Mouse (Mus musculus) macrophage (primary cell): ENCODE data around the gene Idnk. TPM values are rescaled to one million over a fixed set of nuclear protein-coding genes. Genes with fewer than 3 reads are reported as not detected.

Experiments
- H3K27ac ChIP-seq: fragments of 350-480 bp; formaldehyde crosslinking; 2 replicates; pipeline ENCODE4 v1.9.0; 2021
- H3K36me3 ChIP-seq: fragments of 350-480 bp; formaldehyde crosslinking; 2 replicates; pipeline ENCODE4 v1.9.0; 2021; ENCODE audit errors: inconsistent target
- H3K4me3 ChIP-seq: fragments of 350-480 bp; formaldehyde crosslinking; 2 replicates; pipeline ENCODE4 v1.9.0; 2021; ENCODE audit errors: inconsistent target
- H3K79me2 ChIP-seq: fragments of 350-480 bp; formaldehyde crosslinking; 2 replicates; pipeline ENCODE4 v1.9.0; 2021; ENCODE audit errors: inconsistent target
- WGBS: methylation state at CpG from one replicate; pipeline ENCODE4 v1.1.7; 2026; ENCODE audit warnings: inconsistent platforms; ENCODE audit not compliant: missing documents; 5-methylcytosine and 5-hydroxymethylcytosine counted together
- polyA plus RNA-seq: library from polyadenylated mRNA; stranded (reverse); fragments of 250-400 nt; gene quantifications from 3 replicates; pipeline ENCODE4 v1.2.4, GENCODE M21; 2018; ENCODE audit warnings: inconsistent platforms

Gene Idnk
- polyA plus RNA-seq, 1 experiment from 2014 or later = 22.2 TPM

DNA sequence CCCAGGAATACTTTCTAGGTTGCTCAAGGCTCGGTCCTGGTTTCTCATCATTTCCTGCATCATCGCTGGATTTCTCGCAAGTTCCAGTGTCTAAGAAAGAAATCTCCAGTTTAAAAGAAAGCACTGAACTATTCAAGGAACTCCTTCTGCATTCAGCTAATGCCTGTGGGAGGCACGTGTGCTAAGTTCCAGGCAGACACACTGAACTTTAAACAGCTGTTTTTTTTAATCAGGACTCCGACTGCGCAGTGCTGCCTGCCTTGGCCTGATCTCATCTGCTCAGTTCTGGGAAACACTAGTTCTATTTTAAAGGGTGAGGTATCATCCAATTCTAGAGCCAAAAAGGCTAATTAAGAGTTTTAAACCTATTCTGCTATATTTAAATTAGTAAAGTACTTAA lies 34.7 kb downstream of the Idnk start:
- H3K79me2 ChIP-seq = peaks cover 26% of the 10 kb centered on the region; the same call in 1 of the 2 replicates
- H3K27ac ChIP-seq = no peak overlapping the region
- peaks cover 56% of the 10 kb centered on the region for H3K36me3 ChIP-seq
- 94% methylated on average over 6 of the region's 6 CpGs for WGBS
- H3K4me3 ChIP-seq = no peak overlapping the region

DNA sequence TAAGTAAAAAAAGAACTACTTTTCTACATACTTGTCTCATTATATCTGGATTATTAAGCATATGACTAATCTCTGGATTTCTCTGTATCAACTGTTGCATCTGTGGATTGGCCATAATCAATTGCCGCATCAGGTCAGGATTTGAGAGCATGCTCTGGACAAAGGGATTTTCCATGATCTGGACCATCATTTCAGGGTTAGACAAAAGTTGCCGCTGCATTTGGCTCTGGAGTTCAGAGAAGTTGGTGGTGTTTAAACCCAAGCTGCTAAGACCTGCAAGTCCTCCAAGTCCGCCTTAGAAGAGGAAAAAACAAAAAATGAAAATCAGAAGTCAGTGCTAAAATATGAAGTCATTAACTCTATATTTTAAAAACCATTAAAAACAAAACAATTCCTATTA lies 35.8 kb downstream of the Idnk start:
- WGBS = 94% methylated on average over 3 of the region's 3 CpGs
- H3K4me3 ChIP-seq = no peak overlapping the region
- H3K27ac ChIP-seq = no peak overlapping the region
- peaks cover 26% of the 10 kb centered on the region for H3K79me2 ChIP-seq
- H3K36me3 ChIP-seq = peaks cover 59% of the 10 kb centered on the region

DNA sequence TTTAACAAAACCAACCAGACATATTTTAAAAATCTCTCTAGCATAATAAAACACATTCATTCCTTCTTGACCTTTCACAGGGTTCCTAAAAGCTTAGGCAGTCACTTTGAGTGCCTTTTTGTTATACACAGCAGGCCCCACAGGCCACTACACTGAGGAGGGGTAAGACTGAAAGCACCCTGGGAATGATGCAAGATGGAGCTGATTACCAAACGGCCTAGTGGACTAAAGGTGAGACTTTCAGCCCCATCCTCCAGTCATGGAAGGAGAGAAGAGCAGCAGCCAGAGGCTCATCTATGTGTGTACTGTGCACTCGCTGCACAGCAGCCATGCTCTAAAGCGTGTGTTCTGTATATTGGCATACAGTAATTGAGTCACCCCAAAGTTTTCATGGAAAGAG lies 37.5 kb downstream of the Idnk start:
- Histone ChIP-seq H3K4me3 (no peak overlapping the region), H3K79me2 (peaks cover 42% of the 10 kb centered on the region), H3K27ac (no peak overlapping the region), H3K36me3 (peaks cover 53% of the 10 kb centered on the region)
- 100% methylated on average over 3 of the region's 3 CpGs for WGBS

DNA sequence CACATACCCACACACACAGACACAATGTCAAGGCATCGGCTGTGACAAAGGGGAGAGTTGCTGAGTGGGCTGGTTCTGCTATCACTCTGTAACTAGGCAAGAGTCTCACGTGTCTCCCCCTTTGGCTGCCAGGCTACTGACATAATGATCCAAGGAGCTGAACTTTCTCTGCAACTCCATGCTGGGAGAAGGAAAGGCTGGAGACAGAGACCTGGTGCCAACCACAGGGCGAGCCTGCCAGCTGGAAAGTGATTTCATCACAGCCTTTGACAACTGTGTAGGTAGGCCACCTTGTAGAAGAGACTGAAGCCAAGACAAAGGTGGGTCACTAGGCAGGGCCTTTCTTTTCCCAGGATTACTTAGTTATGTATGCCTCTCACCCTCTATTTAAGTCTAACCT lies 39.8 kb downstream of the Idnk start:
- H3K27ac ChIP-seq = no peak overlapping the region
- 91% methylated on average over 3 of the region's 3 CpGs for WGBS
- no peak overlapping the region for H3K4me3 ChIP-seq
- H3K79me2 ChIP-seq = peaks cover 65% of the 10 kb centered on the region
- peaks cover 33% of the 10 kb centered on the region for H3K36me3 ChIP-seq

DNA sequence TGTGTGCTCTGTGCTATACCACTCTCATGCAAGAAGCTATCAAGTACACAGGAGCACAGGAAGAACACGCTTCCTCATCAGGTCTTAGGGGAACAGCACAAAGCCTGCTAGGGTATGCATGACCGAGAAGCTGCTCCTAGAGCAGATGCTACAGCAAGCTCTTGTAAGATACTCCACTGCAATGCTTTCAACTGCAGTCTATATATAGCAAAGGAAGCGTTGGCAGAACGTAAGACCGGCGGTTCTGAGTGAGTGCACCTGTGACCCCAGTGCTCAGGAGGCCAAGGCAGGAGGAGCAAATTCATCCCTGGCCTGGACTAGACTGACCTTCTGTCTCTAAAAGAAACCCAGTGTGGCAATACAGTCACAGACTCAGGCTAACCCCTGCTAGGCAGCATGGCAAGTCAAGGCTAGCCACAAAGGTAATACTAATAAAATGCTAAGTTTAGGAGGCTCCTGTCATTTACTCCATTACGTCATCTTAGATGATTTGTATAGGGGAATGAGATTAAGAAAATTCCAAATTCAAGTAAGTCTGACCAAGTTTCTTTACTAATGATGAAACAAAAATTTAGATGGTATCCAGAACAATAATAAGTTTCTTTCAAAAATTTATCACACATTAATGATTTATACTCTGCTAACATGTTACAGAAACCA lies 40.7 kb downstream of the Idnk start:
- 97% methylated on average over 7 of the region's 7 CpGs for WGBS
- Histone ChIP-seq H3K27ac (no peak overlapping the region), H3K79me2 (peaks cover 74% of the 10 kb centered on the region), H3K4me3 (no peak overlapping the region), H3K36me3 (peaks cover 24% of the 10 kb centered on the region; the same call in 1 of the 2 replicates)

DNA sequence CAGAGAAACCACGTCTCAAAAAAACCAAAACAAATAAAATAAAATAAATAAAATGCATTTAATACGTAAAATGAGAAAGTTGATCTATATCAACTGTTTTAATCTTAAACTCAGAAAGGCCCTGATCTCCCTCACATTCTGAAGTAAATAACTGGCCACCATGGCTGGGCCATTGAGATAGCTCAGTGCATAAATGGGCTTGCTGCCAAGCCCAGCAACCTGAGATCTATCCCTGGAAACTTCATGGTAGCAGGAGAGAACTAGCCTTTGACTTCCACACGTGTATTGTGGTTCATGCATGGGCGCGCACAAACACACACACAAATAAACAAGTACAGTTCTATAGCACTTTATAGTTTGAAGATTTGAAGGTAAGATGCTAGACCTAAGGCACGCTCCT lies 43.9 kb downstream of the Idnk start:
- H3K27ac ChIP-seq = no peak overlapping the region
- H3K4me3 ChIP-seq = no peak overlapping the region
- 96% methylated on average over 6 of the region's 6 CpGs for WGBS
- H3K36me3 ChIP-seq = 0 out of 2 replicates have a peak, but pooled peaks cover 15% of the 10 kb centered on the region
- peaks cover 100% of the 10 kb centered on the region for H3K79me2 ChIP-seq

DNA sequence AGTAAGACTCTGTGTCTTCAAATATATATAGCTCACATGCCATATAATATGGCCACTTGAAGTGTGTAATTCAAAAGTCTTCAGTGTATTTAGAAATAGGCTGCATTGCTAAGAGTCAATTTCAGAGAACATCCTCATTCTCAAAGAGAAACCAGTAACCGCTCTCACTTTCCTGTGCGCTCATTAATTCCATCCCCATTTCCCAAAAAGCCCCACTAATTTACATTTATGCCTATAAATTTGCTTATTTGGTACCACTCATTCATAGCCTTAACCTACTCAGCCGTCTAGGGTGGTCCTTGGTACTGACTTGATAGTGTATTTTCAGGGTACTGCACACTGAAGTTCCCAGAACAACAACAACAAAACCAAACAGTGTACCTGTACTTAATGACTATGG lies 44.5 kb downstream of the Idnk start:
- Histone ChIP-seq H3K36me3 (0 out of 2 replicates have a peak, but pooled peaks cover 9% of the 10 kb centered on the region), H3K79me2 (peaks cover 100% of the 10 kb centered on the region), H3K4me3 (no peak overlapping the region), H3K27ac (no peak overlapping the region)
- 94% methylated on average over 3 of the region's 3 CpGs for WGBS

DNA sequence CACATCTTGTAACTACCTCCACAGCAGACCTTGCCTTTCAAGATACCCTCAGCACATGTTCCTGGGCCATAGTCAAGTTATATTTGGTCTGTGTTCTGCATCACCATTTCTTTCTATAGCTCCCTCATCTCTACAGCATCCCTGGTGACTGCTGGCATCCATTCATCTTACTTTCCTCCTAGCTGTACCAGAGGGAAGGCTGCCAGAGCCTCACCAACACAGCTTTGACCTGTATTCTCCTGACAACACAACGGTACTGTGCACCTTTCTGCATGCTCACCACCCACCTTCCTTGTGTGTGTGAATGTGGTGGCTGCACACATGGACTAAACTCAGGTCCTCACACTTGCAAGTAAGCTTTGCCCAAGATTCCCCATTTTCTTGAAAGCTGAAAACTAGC lies 45.5 kb downstream of the Idnk start:
- Histone ChIP-seq H3K4me3 (no peak overlapping the region), H3K27ac (no peak overlapping the region), H3K79me2 (peaks cover 100% of the 10 kb centered on the region), H3K36me3 (0 out of 2 replicates have a peak, but pooled peaks cover 2% of the 10 kb centered on the region)
- 100% methylated on average over 1 of the region's 1 CpGs for WGBS

DNA sequence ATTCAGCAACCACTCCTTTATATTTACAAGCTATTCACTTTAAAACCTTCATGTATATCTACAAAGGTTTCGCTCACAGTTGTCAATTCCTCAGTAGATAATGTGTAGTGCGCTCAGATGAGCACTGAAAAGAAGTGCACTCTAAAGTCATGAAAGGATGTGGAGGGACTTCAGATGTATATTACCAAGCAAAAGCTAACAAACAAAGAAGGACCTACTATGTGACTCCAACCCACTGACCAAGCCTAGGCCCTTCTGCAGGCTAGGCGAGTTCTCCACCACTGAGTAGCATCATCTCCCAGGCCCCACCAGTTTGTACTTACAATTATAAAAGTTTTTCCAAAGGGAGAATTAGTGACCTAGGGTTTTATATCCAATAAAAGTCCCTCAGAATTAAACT lies 46.8 kb downstream of the Idnk start:
- 98% methylated on average over 3 of the region's 3 CpGs for WGBS
- Histone ChIP-seq H3K79me2 (peaks cover 100% of the 10 kb centered on the region), H3K36me3 (no peaks in the 10 kb centered on the region), H3K27ac (no peak overlapping the region), H3K4me3 (no peak overlapping the region)

DNA sequence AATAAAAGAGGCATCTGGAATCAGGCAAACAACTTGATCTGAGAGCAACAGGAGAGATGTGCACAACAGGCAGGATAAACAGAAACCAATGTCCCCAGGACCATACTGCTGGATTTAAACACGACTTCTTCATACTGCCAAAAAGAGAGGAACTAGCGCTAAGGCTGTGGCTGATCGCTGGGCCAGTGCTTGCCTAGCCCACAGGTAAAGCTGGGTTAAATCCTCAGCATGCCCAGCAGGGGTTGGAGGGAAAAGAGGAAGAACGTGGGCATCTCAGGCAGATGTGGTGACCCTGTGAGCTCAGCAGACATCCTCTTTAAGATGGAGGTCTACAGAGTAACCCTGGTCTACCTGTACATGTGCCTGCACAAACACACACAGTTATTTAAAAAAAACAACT lies 47.5 kb downstream of the Idnk start:
- WGBS = 0% methylated on average over 4 of the region's 4 CpGs

DNA sequence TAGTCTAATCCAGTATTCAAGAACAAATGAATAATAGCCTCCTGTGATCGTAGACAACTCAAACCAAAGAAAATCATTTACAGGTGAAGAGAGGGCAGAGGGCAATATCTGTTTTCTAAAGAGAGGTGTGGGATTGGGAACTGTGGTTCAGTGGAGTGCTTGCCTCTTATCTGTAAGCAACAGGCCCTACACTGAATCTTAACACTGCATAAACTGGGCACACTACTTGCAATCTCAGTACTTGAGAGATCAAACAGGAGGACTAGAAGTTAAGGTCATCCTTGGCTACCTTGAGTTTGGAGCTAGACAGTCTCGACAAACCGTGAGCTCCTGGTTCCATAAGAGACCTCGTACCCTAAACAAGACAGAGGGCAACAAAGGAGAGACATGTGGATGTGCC lies 48.6 kb downstream of the Idnk start:
- Histone ChIP-seq H3K27ac (no peak overlapping the region), H3K79me2 (peaks cover 100% of the 10 kb centered on the region), H3K4me3 (no peak overlapping the region), H3K36me3 (no peaks in the 10 kb centered on the region)
- 99% methylated on average over 4 of the region's 4 CpGs for WGBS

More for the DNA sequence above, 47.5 kb downstream of the Idnk start:
- peaks cover 100% of the 10 kb centered on the region for H3K79me2 ChIP-seq
- no peaks in the 10 kb centered on the region for H3K36me3 ChIP-seq
- H3K27ac ChIP-seq = no peak overlapping the region
- H3K4me3 ChIP-seq = no peak overlapping the region

DNA sequence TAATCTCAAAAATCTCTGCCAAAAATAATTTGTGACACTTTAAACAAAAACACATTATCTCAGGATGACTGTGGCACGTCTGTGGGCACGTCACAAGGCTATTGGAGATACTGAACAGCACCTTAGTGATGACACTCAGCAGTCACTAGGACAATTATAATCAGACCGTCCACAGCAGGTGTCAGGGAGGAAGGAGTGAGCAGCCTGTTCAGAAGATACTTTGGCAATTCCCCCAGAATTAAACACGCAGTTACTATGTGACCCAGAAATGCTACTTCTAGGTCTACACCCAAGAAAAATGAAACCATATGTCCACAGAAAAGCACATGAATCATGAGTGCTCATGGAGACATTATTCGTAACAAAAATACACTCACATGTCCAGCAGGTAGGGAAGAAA lies 53.0 kb downstream of the Idnk start:
- H3K27ac ChIP-seq = no peak overlapping the region

DNA sequence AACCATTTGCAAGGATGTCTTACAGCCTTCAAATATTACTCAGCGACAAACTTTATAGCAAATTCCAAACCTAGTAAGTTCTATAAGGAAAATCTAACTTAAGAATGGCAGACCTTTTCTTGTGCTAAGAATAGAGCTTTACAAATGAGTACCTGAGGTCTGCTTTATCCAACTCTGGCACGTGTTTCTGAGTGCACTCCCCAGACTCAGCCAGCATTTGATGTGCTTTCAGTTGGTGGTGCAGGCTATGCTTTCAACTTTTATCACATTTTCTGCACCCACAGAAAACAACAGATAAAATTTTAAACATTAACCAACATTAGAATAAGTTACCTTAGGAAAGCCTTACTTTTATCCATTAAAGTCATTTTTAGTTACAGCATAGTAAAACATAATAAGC lies 55.1 kb downstream of the Idnk start:
- Histone ChIP-seq H3K4me3 (no peak overlapping the region), H3K27ac (no peak overlapping the region), H3K79me2 (peaks cover 73% of the 10 kb centered on the region), H3K36me3 (no peaks in the 10 kb centered on the region)
- 100% methylated on average over 2 of the region's 2 CpGs for WGBS

More for the DNA sequence above, 53.0 kb downstream of the Idnk start:
- 95% methylated on average over 5 of the region's 5 CpGs for WGBS
- Histone ChIP-seq H3K36me3 (no peaks in the 10 kb centered on the region), H3K79me2 (peaks cover 94% of the 10 kb centered on the region), H3K4me3 (no peak overlapping the region)

DNA sequence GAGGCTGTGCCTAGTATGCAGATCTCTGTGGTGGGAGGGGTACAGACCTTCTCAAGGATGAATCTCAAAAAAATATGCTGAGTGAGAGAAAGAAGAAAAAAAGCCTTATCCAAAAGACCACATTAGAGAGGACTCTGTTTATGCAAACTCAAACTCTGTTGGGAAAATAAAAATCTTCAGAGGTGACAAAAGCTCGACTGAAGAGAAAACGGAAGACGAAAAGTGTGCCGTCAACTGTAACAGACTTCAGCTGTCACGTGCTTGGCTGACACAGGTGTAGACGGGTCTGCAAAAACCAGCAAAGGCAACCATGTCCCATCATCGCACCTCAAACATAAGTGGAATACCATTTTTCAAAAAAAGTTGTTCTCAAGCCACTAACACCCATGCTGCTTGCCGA lies 56.4 kb downstream of the Idnk start:
- H3K36me3 ChIP-seq = no peaks in the 10 kb centered on the region
- WGBS = 95% methylated on average over 7 of the region's 8 CpGs

More for the DNA sequence above, 56.4 kb downstream of the Idnk start:
- Histone ChIP-seq H3K27ac (no peak overlapping the region), H3K4me3 (no peak overlapping the region), H3K79me2 (peaks cover 60% of the 10 kb centered on the region)
